Mouse (Mus musculus): ENCODE measurements around the gene Nav2.

- TF ChIP-seq CTCF (IDR thresholded peaks at IDR 0.05; ENCODE audit: low read depth, low read length) (no peak), POLR2AphosphoS5 (IDR thresholded peaks at IDR 0.05; ENCODE audit: insufficient replicate concordance, low read depth, low read length) (no peak)
Measured at GRCm38 (mm10) chr7:49397441-49398003, 489.0 kb downstream of the Nav2 start.
